Mouse (Mus musculus) lung, embryonic 15.5 days (tissue): Measurements from ENCODE around the gene Klhl31. TPM values are rescaled to one million over a fixed set of nuclear protein-coding genes. Genes with fewer than 3 reads are reported as not detected.

Source experiments
- ATAC-seq: fragments of 200-750 bp; cut with Nextera tagmentation; 2 replicates; pipeline ENCODE4 v1.8.0; 2017; ENCODE audit warnings: moderate number of reproducible peaks, borderline replicate concordance; ENCODE audit not compliant: low FRiP score, low TSS enrichment; ENCODE audit errors: extremely low read depth
- H3K27ac ChIP-seq: fragments of 300-500 bp; sonication (generic); 2 replicates; pipeline ENCODE4 v1.5.1; 2015; ENCODE audit warnings: moderate library complexity, mild to moderate bottlenecking, inconsistent platforms
- H3K27me3 ChIP-seq: fragments of 300-500 bp; sonication (generic); 2 replicates; pipeline ENCODE4 v1.6.1; 2015; ENCODE audit warnings: inconsistent platforms
- H3K36me3 ChIP-seq: fragments of 300-500 bp; sonication (generic); 2 replicates; pipeline ENCODE4 v1.6.1; 2015; ENCODE audit warnings: inconsistent platforms
- H3K4me1 ChIP-seq: fragments of 300-500 bp; sonication (generic); 2 replicates; pipeline ENCODE4 v1.6.1; 2015; ENCODE audit warnings: inconsistent platforms
- H3K4me2 ChIP-seq: fragments of 300-500 bp; sonication (generic); 2 replicates; pipeline ENCODE4 v1.6.1; 2015; ENCODE audit warnings: inconsistent platforms, mild to moderate bottlenecking, moderate library complexity
- H3K4me3 ChIP-seq: fragments of 300-500 bp; sonication (generic); 2 replicates; pipeline ENCODE4 v1.5.1; 2015; ENCODE audit warnings: mild to moderate bottlenecking, inconsistent platforms
- H3K9ac ChIP-seq: fragments of 300-500 bp; sonication (generic); 2 replicates; pipeline ENCODE4 v1.6.1; 2015; ENCODE audit warnings: inconsistent platforms
- H3K9me3 ChIP-seq: fragments of 300-500 bp; sonication (generic); 2 replicates; pipeline ENCODE4 v1.6.1; 2016; ENCODE audit warnings: inconsistent platforms
- WGBS: fragments of 180-500 bp; shearing (Covaris S2); methylation state at CpG from one replicate; pipeline ENCODE4 v1.1.7; 2015; 5-methylcytosine and 5-hydroxymethylcytosine counted together
- polyA plus RNA-seq: library from polyadenylated mRNA; unstranded; fragments of >200 nt; fragmentation: Nextera tagmentation; extraction: Ambion mirVana; gene quantifications from 2 replicates; pipeline ENCODE4 v1.2.1, GENCODE M21; 2015

Klhl31 gene
- polyA plus RNA-seq, 1 experiment from 2014 or later = 1.2 TPM

GRCm38 (mm10) chr9:77708950-77709349, 72.7 kb downstream of the Klhl31 start:
- WGBS = 65% methylated on average over 5 of the region's 5 CpGs
- Histone ChIP-seq H3K27me3 (no peaks in the 10 kb centered on the region), H3K9ac (no peak overlapping the region), H3K9me3 (no peaks in the 10 kb centered on the region), H3K27ac (no peak overlapping the region), H3K36me3 (no peaks in the 10 kb centered on the region), H3K4me1 (no peaks in the 10 kb centered on the region), H3K4me2 (no peak overlapping the region), H3K4me3 (no peak overlapping the region)
- no peak for ATAC-seq

Other genes starting within 250 kb of the Klhl31 start
- 9.3 and 11.4 TPM in 2 replicates for gene Lrrc1, start 91.6 kb upstream of the Klhl31 start, polyA plus RNA-seq
- gene Gclc, start 118.0 kb downstream of the Klhl31 start, polyA plus RNA-seq = 16.1 and 19.8 TPM in 2 replicates